Mouse (Mus musculus) adrenal gland, postnatal 25 days (tissue): ENCODE results near the gene Hjurp. TPM values are rescaled to one million over a fixed set of nuclear protein-coding genes. Genes with fewer than 3 reads are reported as not detected.
"Not testable (repeated sequence)": the region's sequence is repeated elsewhere in the genome, so short reads cannot be mapped to it uniquely, and the experiment has no call there.

Experiments
- DNase-seq: peaks from one replicate; pipeline ENCODE4 v3.0.0; 2021; ENCODE audit warnings: mixed read lengths
- total RNA-seq: library from RNA; stranded (reverse); gene quantifications from 2 replicates; pipeline ENCODE4 v1.2.3, GENCODE M21; 2021

Hjurp gene
- total RNA-seq, 1 experiment from 2014 or later: 64.0 TPM

DNA sequence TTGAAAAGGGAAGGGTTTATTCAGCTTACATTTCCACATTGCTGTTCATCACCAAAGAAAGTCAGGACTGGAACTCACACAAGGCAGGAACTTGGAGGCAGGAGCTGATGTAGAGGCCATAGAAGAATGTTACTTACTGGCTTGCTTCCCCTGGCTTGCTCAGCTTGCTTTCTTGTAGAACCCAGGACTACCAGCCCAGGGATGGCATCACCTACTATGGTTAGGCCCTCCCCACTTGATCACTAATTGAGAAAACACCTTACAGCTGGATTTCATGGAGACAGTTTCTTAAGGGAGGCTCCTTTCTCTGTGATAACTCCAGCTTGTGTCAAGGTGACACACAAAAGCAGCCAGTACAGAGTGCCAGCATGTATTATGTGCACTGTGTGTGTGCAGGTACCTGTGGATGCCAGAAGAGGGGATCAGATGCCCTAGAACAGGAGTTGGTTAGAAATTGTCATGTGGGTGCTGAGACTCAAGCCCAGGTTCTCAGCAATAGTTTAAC lies 54.4 kb downstream of the Hjurp start:
- DNase-seq: not testable (repeated sequence)

DNA sequence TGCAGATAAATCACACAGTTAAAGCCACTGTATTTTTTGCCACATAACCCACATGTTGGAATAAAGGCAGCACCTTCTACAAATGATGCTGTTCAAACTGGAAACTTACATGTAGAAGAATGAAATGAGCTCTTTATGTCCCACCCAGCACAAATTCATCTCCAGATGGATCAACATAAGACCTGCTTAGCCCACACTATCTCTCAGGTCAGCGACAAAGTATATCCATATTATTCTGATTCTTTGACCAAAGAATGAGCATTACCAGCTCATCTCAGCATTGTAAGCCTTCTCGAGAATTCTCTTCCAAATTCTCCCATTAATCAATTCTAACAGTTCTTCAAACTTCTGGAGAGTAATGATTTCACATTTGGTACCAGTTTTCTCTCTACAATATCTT lies 55.2 kb downstream of the Hjurp start:
- DNase-seq: no peak

DNA sequence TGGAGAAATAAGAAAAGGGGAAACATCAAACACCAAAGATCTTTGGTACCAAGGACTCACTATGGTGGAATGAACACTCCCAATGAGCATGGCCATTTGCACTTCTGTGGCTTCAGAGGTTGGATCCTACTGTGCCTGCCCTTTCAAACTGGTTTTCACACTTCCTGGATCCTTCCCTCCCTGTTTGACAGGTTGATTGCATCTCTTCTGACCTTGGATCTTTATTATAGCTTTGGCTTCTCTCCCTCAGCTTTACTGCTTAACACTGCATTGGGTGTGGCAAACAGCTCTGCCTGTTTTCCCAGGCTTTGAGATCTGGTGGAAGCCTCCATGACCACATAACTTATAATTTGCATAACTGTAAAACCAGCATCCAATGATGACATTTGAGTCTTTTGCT lies 57.1 kb downstream of the Hjurp start:
- no peak for DNase-seq

DNA sequence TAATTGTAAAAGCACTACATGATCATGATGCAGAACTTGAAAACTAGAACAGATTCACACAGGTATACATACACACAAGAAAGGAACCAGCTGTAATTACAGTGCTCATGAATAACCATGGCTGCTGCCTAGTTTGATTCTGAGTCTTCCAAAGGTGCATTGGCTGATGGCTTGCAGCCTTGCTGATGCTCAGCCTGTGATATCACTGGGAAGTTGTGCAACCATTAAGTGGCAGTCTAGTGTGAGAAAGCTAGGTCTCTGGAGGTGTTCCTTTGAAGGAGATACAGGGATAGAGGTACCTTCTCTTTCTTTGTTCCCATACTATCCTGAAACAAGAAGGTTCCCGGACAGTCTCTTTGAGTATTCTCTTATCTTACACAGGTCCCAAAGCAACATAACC lies 58.4 kb downstream of the Hjurp start:
- no peak for DNase-seq

DNA sequence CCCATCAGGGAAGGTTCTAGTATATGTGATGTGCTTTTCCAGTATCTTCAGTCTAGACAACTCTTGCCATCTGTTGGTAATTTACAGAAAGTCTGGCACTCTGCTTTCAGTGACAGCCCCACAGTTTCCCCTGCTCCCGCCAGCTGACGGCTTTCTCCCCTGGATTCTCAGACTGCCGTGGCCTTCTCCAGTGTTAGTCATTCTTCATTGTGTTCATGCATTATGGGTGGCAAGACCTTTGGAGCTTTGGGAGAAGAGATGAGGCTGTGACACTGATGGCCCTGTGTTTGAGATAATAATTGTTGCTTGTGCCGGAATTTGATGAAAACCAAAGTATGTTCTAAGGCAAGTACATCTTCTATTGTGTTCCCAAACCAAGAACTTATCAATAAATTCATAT lies 58.8 kb downstream of the Hjurp start:
- DNase-seq: no peak

DNA sequence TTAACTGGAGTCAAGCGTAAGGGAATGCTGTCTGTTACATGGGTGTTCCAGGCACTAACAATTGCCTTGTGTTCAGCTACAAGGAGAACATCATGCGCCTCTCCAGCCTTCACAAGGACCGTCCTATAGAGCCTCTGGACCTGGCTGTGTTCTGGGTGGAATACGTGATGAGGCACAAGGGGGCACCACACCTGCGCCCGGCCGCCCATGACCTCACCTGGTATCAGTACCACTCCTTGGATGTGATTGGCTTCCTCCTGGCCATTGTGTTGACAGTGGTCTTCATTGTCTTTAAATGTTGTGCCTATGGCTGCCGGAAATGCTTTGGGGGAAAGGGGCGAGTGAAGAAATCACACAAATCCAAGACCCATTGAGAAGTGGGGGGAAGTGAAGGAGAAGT lies 59.4 kb downstream of the Hjurp start:
- no peak for DNase-seq

DNA sequence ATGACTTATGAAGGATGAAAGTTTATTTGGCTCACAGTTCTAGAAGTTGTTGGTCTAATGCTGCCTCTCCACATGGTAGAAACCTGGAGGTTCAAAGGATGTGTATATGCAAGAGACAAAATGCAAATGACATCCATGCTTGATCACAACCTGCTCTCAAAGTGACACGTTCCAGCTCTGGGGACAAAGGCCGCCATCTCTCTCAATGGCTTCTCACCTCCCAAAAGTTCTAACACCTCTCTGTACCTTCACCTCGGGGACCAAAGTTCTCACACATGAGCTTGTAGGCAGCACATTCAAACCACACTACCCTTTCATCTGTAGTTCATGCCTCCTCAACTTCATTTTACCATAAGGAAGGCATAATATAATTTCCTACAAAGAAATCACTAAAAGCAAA lies 59.9 kb downstream of the Hjurp start:
- DNase-seq: no peak

DNA sequence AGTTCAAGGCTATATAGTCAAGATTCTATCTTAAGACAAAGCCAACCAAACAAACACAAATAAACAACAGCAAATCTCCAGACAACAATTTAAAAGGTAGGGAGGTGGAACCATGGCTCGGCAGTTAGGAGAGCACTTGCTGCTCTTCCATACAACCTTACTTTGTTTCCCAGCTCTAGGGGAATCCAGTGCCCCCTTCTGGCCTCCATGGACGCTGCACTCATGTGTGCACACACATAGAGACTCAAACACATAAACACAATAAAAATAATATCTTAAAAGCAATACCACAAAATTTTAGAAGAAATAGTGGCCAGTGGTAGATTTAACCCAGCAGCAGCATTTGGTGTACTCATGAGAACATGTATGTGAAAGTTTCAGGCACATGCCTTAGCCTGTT lies 60.3 kb downstream of the Hjurp start:
- DNase-seq: no peak

DNA sequence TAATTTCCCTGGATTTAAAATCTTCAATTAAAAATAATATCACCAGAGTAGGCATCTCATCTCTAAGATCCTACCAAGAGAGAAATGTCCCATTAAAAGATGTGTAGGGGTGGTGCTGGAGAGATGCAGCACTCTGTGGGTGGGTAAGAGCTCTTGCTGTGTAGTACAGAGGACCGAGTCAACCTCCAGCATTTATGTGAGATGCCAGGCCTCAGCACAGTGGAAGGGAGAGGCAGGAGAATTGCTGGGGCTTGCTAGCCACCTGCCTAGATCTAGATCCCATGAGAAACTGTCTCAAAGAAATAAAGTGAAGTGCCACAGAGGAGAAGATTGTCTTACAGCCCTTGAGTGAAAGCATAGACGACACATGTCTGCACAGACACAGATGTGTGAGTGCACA lies 60.9 kb downstream of the Hjurp start:
- no peak for DNase-seq

DNA sequence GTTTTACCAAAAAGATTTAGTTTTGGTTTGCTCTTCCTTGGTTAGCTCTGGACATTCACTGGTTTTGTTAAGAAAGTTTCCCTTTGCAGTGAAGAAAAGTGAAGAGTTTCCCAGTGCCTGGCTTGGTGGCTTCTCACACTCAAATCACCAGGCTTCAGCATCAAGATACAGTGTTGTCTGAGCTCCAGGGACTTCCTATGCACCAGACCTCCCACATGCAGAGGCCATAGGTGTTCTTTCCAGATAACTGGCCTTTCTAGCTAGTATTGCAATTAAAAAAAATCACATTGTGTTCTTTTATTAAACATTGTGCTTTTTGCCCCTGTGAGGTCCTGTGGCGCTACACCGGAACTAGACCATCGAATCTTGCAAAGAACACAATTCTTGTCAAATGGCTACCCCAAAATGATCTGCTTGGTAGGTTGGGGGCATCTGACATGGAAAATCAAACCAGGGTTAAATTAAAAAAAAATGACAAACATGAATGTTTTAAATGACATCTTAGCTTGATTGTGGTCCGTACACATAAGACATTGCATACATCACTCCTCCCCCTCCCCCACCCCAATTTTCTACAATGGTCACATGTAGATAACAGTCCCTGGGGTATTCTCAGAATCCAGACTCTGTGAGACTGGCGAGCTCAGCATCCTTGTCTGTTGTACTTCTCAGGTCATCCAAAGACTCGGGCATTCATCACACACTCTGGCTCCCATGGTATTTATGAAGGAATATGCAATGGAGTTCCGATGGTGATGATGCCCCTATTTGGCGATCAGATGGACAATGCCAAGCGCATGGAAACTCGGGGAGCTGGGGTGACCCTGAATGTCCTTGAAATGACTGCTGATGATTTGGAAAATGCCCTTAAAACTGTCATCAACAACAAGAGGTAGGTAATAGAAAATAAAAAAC lies 61.7 kb downstream of the Hjurp start:
- no peak for DNase-seq

DNA sequence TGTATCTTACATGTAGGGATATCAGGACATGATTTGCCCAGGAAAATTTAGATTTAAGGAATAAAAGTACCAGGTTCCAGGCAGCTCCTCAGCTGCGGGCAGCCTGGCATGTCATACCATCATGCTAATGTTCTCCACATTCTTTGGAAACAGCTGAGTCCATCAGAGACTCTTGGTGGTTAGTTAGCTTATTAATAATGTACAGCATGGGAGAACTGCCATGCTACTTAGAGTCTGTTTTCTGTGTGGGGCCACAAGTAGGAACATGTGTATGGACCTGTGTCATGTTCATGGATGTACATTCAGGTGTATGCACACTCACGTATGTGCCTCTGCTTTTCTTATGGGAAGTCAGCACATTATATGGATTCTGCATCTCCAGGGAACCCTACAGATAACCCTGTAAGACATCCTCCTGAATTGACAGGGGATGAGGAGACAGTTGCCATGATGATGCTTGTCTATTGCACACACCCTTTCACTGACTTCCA lies 62.9 kb downstream of the Hjurp start:
- DNase-seq: no peak

DNA sequence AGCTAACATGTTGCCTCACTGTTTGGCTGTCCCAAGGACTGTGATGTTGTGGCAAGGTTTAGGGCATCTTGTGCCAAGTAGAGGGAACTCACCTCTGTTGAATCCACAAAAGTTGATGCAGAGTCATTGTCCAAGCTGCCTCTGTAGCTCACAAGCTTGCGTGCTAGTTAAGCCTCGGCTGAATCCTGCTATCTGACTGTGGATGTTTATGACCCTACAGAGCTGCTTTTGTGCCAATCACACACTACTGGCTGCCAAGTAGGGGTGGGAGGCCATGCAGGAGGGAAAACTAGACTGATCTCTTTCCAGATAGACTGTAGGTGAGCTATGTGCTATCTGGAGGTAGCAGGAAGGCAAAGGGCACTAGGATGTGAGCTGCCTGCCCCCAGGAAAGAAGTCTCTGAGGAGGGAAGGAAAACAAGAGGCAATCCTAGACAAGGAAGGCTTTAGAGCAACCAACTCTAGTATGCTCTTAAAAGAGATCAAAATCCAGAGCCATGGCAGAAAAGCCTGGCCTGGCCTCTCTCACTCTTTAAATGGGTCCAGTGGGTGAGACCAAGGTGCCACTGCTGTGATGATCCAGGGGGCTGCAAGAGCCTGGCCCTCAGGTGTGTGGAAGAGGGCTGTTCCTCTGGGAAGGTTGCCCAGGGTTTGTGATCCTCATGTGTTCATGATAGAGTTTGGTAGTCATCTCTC lies 63.5 kb downstream of the Hjurp start:
- no peak for DNase-seq

DNA sequence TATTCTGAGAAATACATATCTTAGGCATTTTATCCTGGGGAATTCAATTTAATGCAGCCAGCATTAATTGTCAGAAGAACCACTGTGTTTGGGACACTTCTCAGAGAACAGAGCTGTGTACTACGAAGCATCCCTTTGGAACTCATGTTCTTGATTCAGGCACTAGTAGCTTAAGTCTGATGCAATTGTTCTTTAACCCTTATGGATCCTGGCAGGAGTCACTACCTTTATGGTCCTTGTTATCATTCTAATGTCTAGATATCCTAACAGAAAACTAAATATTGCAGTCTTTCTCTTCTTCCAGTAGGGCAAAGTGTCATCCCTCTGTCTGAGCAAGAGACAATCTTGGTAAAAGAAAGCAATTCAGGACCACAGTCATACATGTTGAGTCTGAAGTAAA lies 64.4 kb downstream of the Hjurp start:
- DNase-seq: no peak

Other genes starting within 250 kb of the Hjurp start
- not detected in 2 replicates for gene Ugt1a10, start 222.2 kb downstream of the Hjurp start, total RNA-seq
- gene Ugt1a9, start 206.8 kb downstream of the Hjurp start, total RNA-seq: 0.67 TPM in 1 of 2 replicates, not detected in the other
- not detected in 2 replicates for gene Ugt1a8, start 189.8 kb downstream of the Hjurp start, total RNA-seq
- 0.61 and 1.4 TPM in 2 replicates for gene Ugt1a7c, start 182.6 kb downstream of the Hjurp start, total RNA-seq
- gene Ugt1a6b, start 174.4 kb downstream of the Hjurp start, total RNA-seq: 5.5 and 7.0 TPM in 2 replicates
- gene Ugt1a6a, start 142.8 kb downstream of the Hjurp start, total RNA-seq: 8.0 and 12.2 TPM in 2 replicates
- 0.58 TPM in 1 of 2 replicates, not detected in the other for gene Ugt1a5, start 111.6 kb downstream of the Hjurp start, total RNA-seq
- gene Ugt1a2, start 77.0 kb downstream of the Hjurp start, total RNA-seq: 0.21 TPM in 1 of 2 replicates, not detected in the other
- 3.4 and 5.9 TPM in 2 replicates for gene Dnajb3, start 71.9 kb downstream of the Hjurp start, total RNA-seq
- gene Ugt1a1, start 65.7 kb downstream of the Hjurp start, total RNA-seq: 27.4 and 28.3 TPM in 2 replicates
- gene Mroh2a, start 50.6 kb downstream of the Hjurp start, total RNA-seq: 0.33 TPM in 1 of 2 replicates, not detected in the other
- gene Trpm8, start within 50 bp of the Hjurp start, total RNA-seq: not detected in 2 replicates
- 2.7 TPM in 1 of 2 replicates, not detected in the other for gene Spp2, start 129.3 kb upstream of the Hjurp start, total RNA-seq
- not detected in 2 replicates for gene Glrp1, start 232.4 kb upstream of the Hjurp start, total RNA-seq